Mouse (Mus musculus): ENCODE measurements around the gene Ctdspl.
A peak's percentile ranks its signal among the peaks of the same experiment; 100 is the strongest.

DNA sequence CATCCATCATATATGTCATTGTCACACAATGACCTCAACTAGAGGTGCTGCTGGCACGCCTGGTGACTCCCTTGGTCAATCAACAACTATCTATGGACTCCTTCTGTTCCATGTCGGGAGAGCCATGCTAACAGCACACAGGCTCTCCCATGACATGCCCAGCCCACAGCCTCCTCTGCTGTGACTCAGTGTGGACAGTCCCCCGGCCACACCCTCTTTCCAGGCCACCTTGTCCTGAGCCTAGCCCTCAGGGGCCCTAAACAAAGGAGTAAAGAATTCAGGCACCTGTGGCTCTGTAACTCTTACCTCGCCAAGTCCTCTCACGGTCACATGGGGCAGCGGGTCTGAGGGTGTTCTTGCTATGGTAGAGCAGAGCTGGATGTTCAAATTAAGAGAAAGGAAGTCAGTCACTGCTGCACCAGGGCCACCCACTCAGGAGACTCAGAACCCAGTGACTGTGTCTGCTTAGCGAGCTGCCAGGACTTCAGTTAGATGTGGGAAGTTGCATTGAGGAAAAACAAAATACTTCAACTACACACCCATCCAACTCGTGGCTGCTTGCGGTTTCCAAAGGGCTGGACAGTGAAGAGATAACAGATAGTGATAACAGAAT, 127.8 kb downstream of the Ctdspl start:
- TF ChIP-seq CTCF (IDR thresholded peaks at IDR 0.05) = no peak
- peak; percentile 40 for TF ChIP-seq EP300 (IDR thresholded peaks at IDR 0.05)
